Mouse (Mus musculus) stomach, embryonic 16.5 days (tissue): ENCODE measurements around the gene Zmym6. TPM values are rescaled to one million over a fixed set of nuclear protein-coding genes. Genes with fewer than 3 reads are reported as not detected.
"Not testable (repeated sequence)": the region's sequence is repeated elsewhere in the genome, so short reads cannot be mapped to it uniquely, and the experiment has no call there.

ENCODE experiments used
- ATAC-seq: fragments of 200-750 bp; cut with Nextera tagmentation; 2 replicates; pipeline ENCODE4 v1.8.0; 2017; ENCODE audit warnings: moderate number of reproducible peaks, moderate TSS enrichment; ENCODE audit not compliant: insufficient read depth, low FRiP score
- H3K27ac ChIP-seq: fragments of 300-500 bp; sonication (generic); 2 replicates; pipeline ENCODE4 v1.5.1; 2014; ENCODE audit warnings: low read length
- H3K27me3 ChIP-seq: fragments of 300-500 bp; sonication (generic); 2 replicates; pipeline ENCODE4 v1.6.1; 2014; ENCODE audit warnings: low read length, control low read depth, mixed read lengths; ENCODE audit not compliant: control insufficient read depth, insufficient read depth
- H3K36me3 ChIP-seq: fragments of 300-500 bp; sonication (generic); 2 replicates; pipeline ENCODE4 v1.6.1; 2014; ENCODE audit warnings: low read length; ENCODE audit not compliant: control insufficient read depth, insufficient read depth
- H3K4me1 ChIP-seq: fragments of 300-500 bp; sonication (generic); 2 replicates; pipeline ENCODE4 v1.6.1; 2014; ENCODE audit warnings: low read length, control low read depth, mixed read lengths; ENCODE audit not compliant: control insufficient read depth, insufficient read depth
- H3K4me2 ChIP-seq: fragments of 300-500 bp; sonication (generic); 2 replicates; pipeline ENCODE4 v1.6.1; 2014; ENCODE audit warnings: low read depth, low read length, mixed read lengths
- H3K4me3 ChIP-seq: fragments of 300-500 bp; sonication (generic); replicated peaks from 2 replicates; pipeline ENCODE4 v1.5.1; 2014; ENCODE audit warnings: mild to moderate bottlenecking, low read length
- H3K9ac ChIP-seq: fragments of 300-500 bp; sonication (generic); 2 replicates; pipeline ENCODE4 v1.6.1; 2014; ENCODE audit warnings: low read length
- H3K9me3 ChIP-seq: fragments of 300-500 bp; sonication (generic); replicated peaks from 2 replicates; pipeline ENCODE4 v1.6.1; 2016; ENCODE audit warnings: low read length, control low read depth; ENCODE audit not compliant: control insufficient read depth
- WGBS: fragments of 180-500 bp; shearing (Covaris S2); extraction: QIAGEN DNeasy Blood & Tissue Kit; methylation state at CpG from one replicate; pipeline ENCODE4 v1.1.7; 2014; 5-methylcytosine and 5-hydroxymethylcytosine counted together
- polyA plus RNA-seq: library from polyadenylated mRNA; unstranded; fragments of >200 nt; fragmentation: Nextera tagmentation; extraction: Ambion mirVana; gene quantifications from 2 replicates; pipeline ENCODE4 v1.2.1, GENCODE M21; 2015

Zmym6 gene
- polyA plus RNA-seq, 1 experiment from 2014 or later, result 22.0 TPM

DNA sequence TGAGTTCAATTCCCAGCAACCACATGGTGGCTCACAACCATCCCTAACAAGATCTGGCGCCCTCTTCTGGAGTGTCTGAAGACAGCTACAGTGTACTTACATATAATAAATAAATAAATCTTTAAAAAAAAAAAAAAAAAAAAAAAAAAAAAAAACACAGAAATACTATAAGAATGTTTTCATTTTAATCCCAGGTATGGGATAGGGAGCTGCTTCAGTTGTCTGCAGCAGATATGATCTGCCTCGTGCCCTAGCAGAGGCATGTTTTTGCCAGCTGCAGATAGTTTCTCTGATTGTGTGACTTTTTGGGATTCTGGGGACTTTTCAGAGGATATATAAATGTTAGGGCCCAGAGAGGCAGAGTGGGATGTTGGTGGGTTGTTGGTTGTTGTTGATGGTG, 22.4 kb downstream of the Zmym6 start:
- H3K4me3 ChIP-seq, ATAC-seq, H3K27me3 ChIP-seq, H3K4me2 ChIP-seq, H3K9me3 ChIP-seq, H3K36me3 ChIP-seq, H3K9ac ChIP-seq, H3K27ac ChIP-seq, H3K4me1 ChIP-seq: not testable (repeated sequence)
- WGBS, result 98% methylated on average over 1 of the region's 2 CpGs

DNA sequence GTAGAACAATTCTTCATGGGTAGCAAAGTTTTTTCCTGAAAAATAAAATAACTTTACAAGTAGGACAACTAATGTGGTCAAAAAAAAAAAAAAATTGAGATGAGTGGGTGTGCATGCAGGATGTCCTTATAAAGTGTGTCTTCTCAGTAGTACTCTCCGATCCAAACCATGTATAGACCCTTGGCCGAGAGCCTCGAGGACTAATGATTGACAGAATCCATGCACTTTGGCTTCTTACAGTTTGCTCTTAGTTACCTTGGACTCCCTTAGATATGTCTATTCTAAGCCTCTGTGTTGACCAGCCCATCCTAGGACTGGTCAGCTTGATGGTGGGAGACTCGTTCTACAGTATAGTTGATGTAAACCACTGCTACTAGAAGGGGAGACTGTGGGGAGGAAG, 30.4 kb downstream of the Zmym6 start:
- Histone ChIP-seq H3K27me3 (no peaks in the 10 kb centered on the region), H3K4me3 (no peak overlapping the region), H3K9ac (no peak overlapping the region), H3K36me3 (no peaks in the 10 kb centered on the region), H3K4me2 (no peak overlapping the region), H3K9me3 (peaks cover 3% of the 10 kb centered on the region; the same call in 1 of the 2 replicates), H3K4me1 (no peaks in the 10 kb centered on the region), H3K27ac (no peak overlapping the region)
- no peak for ATAC-seq
- WGBS, result 97% methylated on average over 4 of the region's 4 CpGs

DNA sequence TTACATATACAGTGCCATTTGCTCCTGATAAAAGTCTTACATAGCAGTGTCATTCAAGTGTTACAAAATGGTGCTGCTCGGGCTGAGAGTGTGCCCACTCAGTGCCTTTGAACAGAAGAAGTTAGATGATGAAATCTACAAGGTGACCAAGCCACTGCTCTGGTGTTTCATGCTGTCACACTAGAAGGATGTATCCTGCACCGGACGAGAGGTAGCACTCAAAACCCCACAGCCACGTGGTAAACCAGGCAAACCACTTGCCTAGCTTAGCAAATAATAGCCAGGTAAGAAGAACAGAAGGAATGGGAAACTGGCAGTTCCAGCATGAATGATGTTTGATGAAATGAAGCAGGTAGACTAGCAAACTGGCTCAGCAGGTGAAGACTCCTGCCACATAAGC, 33.4 kb downstream of the Zmym6 start:
- Histone ChIP-seq H3K9ac (no peak overlapping the region), H3K4me1 (no peaks in the 10 kb centered on the region), H3K36me3 (no peaks in the 10 kb centered on the region), H3K4me3 (no peak overlapping the region), H3K4me2 (no peak overlapping the region), H3K27ac (no peak overlapping the region), H3K27me3 (no peaks in the 10 kb centered on the region), H3K9me3 (peaks cover 3% of the 10 kb centered on the region; the same call in 1 of the 2 replicates)
- ATAC-seq, result no peak
- 75% methylated on average over 4 of the region's 4 CpGs for WGBS

DNA sequence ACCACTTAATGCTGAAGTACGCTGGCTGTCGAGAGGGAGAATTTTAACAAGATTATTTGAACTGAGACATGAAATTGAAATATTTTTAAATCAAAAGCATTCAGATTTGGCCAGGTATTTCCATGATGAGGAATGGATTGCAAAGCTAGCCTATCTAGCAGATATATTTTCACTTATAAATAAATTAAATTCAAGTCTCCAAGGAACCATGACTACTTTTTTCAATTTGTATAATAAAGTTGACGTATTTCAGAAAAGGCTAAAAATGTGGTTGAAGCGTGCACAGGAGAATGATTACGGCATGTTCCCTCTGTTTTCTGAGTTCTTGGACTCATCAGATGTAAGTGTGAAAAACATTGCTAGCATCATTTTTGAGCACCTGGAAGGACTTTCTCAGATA, 46.2 kb downstream of the Zmym6 start, which contains the start of gene Tmem35b:
TSS of gene Tmem35b (plus strand) at position 301 of the 400 bp plus-strand sequence.
- H3K27ac ChIP-seq, result no peak within 1 kb of the TSS
- no peak for ATAC-seq
- H3K4me2 ChIP-seq, result no peak within 1 kb of the TSS
- H3K4me1 ChIP-seq, result no peaks in the 10 kb centered on the region
- no peaks in the 10 kb centered on the region for H3K36me3 ChIP-seq
- no peaks in the 10 kb centered on the region for H3K27me3 ChIP-seq
- no peak within 1 kb of the TSS for H3K4me3 ChIP-seq
- no peaks in the 10 kb centered on the region for H3K9me3 ChIP-seq
- WGBS, result 95% methylated on average over 5 of the region's 5 CpGs
- H3K9ac ChIP-seq, result no peak within 1 kb of the TSS

DNA sequence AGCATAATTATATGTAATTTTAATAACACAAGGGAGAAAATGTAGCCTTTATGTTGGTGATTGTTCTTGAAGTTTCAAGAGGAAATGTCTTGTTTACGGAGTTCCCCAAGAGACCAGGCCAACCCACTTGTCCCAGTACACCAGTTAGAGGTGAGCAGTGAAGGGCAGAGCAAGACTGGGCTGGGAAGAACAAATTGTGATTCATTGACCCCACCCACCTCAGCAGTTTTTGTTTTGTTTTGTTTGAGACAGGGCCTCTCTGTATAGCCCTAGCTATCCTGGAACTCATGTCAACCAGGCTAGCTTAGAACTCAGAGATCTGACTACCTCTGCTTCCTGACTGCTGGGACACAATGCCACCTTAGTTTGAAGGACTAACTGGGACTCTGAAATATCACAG, 47.1 kb downstream of the Zmym6 start:
- H3K9me3 ChIP-seq, result no peaks in the 10 kb centered on the region
- ATAC-seq, result no peak
- 82% methylated on average over 1 of the region's 1 CpGs for WGBS
- H3K4me2 ChIP-seq, result no peak overlapping the region
- no peak overlapping the region for H3K4me3 ChIP-seq
- no peaks in the 10 kb centered on the region for H3K36me3 ChIP-seq
- H3K4me1 ChIP-seq, result no peaks in the 10 kb centered on the region
- no peak overlapping the region for H3K9ac ChIP-seq
- H3K27me3 ChIP-seq, result no peaks in the 10 kb centered on the region
- no peak overlapping the region for H3K27ac ChIP-seq

DNA sequence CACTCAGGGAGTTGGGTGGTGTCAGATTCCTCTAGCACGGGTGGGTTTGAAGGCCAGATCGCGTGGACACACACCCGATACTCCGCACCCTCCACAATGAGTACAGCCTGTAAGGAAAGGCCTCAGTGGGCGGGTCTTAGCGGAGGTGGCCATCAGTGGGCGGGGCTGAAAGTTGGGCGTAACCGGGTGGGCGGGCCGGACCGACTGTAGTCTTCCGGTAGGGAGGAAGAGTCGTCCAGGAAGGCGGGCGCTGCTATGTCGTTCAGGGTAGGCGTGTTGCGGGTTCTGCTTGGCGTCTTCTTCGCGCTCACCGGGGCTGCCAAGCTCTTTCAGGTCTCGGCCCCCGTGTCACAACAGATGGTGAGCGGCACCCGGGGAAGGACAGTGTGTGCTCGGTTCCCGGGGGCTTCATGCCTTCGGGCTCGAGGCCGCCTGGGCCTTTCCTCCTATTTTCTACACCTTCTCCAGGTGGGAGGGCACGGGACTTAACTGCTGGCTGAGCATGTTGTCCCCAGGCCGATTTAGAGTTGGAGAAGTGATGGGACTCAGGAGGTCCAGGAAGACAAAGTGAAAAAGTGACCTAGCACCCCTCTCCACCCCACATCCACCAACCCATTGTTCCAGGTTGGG, 48.8 kb downstream of the Zmym6 start:
- Histone ChIP-seq H3K4me1 (no peaks in the 10 kb centered on the region), H3K9ac (peak overlapping the region; percentile 79), H3K27ac (no peak overlapping the region), H3K4me3 (peak overlapping the region; percentile 68), H3K4me2 (peak overlapping the region; percentile 80), H3K27me3 (no peaks in the 10 kb centered on the region), H3K9me3 (no peaks in the 10 kb centered on the region), H3K36me3 (no peaks in the 10 kb centered on the region)
- peak; percentile 98 for ATAC-seq
- WGBS, result under 1% methylated on average over 35 of the region's 35 CpGs

DNA sequence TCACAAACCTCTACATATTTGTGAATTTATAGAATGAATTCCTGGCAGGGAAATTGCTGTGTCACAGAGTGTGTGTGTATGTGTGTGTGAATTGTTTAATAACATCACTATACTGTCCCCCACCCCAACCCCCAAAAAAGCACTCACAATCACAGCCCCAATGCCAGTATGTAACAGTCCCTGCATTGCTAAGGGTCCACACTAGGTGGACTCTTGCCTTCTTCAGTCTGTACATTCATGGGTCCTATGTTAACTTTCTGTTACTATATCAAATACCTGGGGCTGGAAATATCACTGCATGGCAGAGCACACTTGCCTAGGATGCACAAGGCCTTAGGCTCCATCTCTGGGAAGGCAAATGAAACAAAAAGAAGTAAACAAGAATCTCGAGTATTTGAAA, 57.5 kb downstream of the Zmym6 start:
- Histone ChIP-seq H3K4me3 (no peak overlapping the region), H3K36me3 (no peaks in the 10 kb centered on the region), H3K27ac (no peak overlapping the region), H3K9ac (no peak overlapping the region), H3K4me1 (no peaks in the 10 kb centered on the region), H3K4me2 (no peak overlapping the region), H3K27me3 (no peaks in the 10 kb centered on the region), H3K9me3 (no peaks in the 10 kb centered on the region)
- ATAC-seq, result no peak
- WGBS, result 32% methylated on average over 1 of the region's 1 CpGs

DNA sequence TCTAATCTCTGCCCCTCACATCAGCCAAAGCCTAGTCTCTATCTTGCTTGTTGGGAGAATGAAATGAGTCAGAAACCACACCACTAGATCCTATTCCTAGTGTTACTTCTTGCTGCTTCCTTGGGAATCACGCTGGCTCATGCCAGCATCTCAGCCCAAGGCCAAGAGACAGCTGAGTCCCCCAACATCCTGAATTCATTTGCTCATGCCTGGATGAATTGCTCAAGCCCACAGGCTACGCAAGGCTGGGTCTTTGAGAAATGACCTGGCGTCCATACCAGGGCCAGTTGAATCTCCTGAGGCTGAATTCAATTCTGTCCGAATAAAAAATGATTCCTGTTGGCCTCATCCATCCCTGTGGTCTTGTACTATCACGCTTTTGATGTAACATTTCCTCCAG, 60.4 kb downstream of the Zmym6 start:
- H3K36me3 ChIP-seq, result no peaks in the 10 kb centered on the region
- WGBS, result 83% methylated on average over 5 of the region's 5 CpGs
- H3K9ac ChIP-seq, result no peak overlapping the region
- no peak for ATAC-seq
- no peak overlapping the region for H3K27ac ChIP-seq
- no peaks in the 10 kb centered on the region for H3K9me3 ChIP-seq
- no peaks in the 10 kb centered on the region for H3K4me1 ChIP-seq
- H3K4me2 ChIP-seq, result no peak overlapping the region
- no peaks in the 10 kb centered on the region for H3K27me3 ChIP-seq
- no peak overlapping the region for H3K4me3 ChIP-seq

DNA sequence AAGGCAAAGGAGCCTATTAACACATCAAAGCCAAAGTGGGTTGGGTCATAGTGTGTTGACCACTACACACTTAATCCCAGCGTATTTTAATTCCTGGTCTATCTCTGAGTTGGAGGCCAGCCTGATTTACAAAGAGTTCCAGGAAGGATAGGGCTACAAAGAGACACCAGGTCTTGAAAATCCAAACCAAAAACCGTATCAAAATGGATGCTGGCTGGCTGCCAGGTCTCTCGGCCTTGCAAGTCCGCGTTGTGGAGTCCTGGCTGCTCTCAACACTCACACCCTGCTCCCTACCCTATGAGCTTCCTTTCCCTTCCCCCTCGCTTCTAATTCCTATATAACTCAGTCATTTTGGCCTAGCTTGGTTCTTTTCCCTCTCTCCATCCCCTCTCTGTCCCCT, 61.3 kb downstream of the Zmym6 start:
- 45% methylated on average over 6 of the region's 6 CpGs for WGBS
- Histone ChIP-seq H3K4me3 (no peak overlapping the region), H3K9ac (no peak overlapping the region), H3K4me2 (no peak overlapping the region), H3K36me3 (no peaks in the 10 kb centered on the region), H3K4me1 (no peaks in the 10 kb centered on the region), H3K9me3 (no peaks in the 10 kb centered on the region), H3K27me3 (no peaks in the 10 kb centered on the region), H3K27ac (no peak overlapping the region)
- no peak; the same call in 1 of the 2 replicates for ATAC-seq
